Mouse (Mus musculus) lung, postnatal 0 days (tissue): ENCODE results near the gene Gpalpp1.

ENCODE experiments used
- CTCF ChIP-seq: IDR thresholded peaks from 2 replicates; pipeline ENCODE4 v1.5.1; 2016; ENCODE audit warnings: antibody characterized with exemption, mild to moderate bottlenecking
- EP300 ChIP-seq: IDR thresholded peaks from 2 replicates; pipeline ENCODE4 v1.6.1; 2016; ENCODE audit warnings: antibody characterized with exemption, mild to moderate bottlenecking, control low read depth

GRCm38 (mm10) chr14:76145868-76146267, 35.3 kb upstream of the Gpalpp1 start:
- TF ChIP-seq CTCF (no peak), EP300 (no peak)
